Mouse (Mus musculus) stomach, postnatal 0 days (tissue): ENCODE measurements around the gene Fyn. TPM values are rescaled to one million over a fixed set of nuclear protein-coding genes. Genes with fewer than 3 reads are reported as not detected.

Source experiments
- ATAC-seq: fragments of 200-750 bp; cut with Nextera tagmentation; 2 replicates; pipeline ENCODE4 v1.8.0; 2017; ENCODE audit not compliant: low FRiP score, low TSS enrichment
- DNase-seq: peaks from one replicate; pipeline ENCODE4 v3.0.0-alpha.2; 2016; ENCODE audit warnings: low spot score
- H3K27ac ChIP-seq: fragments of 300-500 bp; sonication (generic); replicated peaks from 2 replicates; pipeline ENCODE4 v1.5.1; 2014; ENCODE audit warnings: mild to moderate bottlenecking, control low read depth
- H3K27me3 ChIP-seq: fragments of 300-500 bp; sonication (generic); 2 replicates; pipeline ENCODE4 v1.6.1; 2014; ENCODE audit warnings: low read length; ENCODE audit not compliant: control insufficient read depth, insufficient read depth
- H3K36me3 ChIP-seq: fragments of 300-500 bp; sonication (generic); 2 replicates; pipeline ENCODE4 v1.6.1; 2014; ENCODE audit warnings: low read length, mixed read lengths; ENCODE audit not compliant: control insufficient read depth, insufficient read depth
- H3K4me1 ChIP-seq: fragments of 300-500 bp; sonication (generic); replicated peaks from 2 replicates; pipeline ENCODE4 v1.6.1; 2014; ENCODE audit warnings: antibody characterized with exemption; ENCODE audit not compliant: control insufficient read depth, insufficient read depth
- H3K4me2 ChIP-seq: fragments of 300-500 bp; sonication (generic); replicated peaks from 2 replicates; pipeline ENCODE4 v1.6.1; 2014; ENCODE audit warnings: low read depth, mild to moderate bottlenecking, control low read depth, moderate library complexity
- H3K4me3 ChIP-seq: fragments of 300-500 bp; sonication (generic); 2 replicates; pipeline ENCODE4 v1.5.1; 2014; ENCODE audit warnings: low read depth, low read length, control low read depth
- H3K9ac ChIP-seq: fragments of 300-500 bp; sonication (generic); 2 replicates; pipeline ENCODE4 v1.6.1; 2014; ENCODE audit warnings: mild to moderate bottlenecking, low read length, control low read depth, mixed read lengths
- H3K9me3 ChIP-seq: fragments of 300-500 bp; sonication (generic); 2 replicates; pipeline ENCODE4 v1.6.1; 2016; ENCODE audit warnings: low read length; ENCODE audit not compliant: control insufficient read depth
- CTCF ChIP-seq: IDR thresholded peaks from 2 replicates; pipeline ENCODE4 v1.5.1; 2016; ENCODE audit warnings: antibody characterized with exemption, low read depth, mild to moderate bottlenecking, moderate library complexity
- EP300 ChIP-seq: optimal IDR thresholded peaks from 2 replicates; pipeline ENCODE3; 2016; ENCODE audit warnings: antibody characterized with exemption
- WGBS: fragments of 180-500 bp; shearing (Covaris S2); extraction: QIAGEN DNeasy Blood & Tissue Kit; methylation state at CpG from one replicate; pipeline ENCODE4 v1.1.7; 2014; 5-methylcytosine and 5-hydroxymethylcytosine counted together
- polyA plus RNA-seq: library from polyadenylated mRNA; unstranded; fragments of >200 nt; fragmentation: Nextera tagmentation; extraction: Ambion mirVana; gene quantifications from 2 replicates; pipeline ENCODE4 v1.2.1, GENCODE M21; 2015

Gene Fyn
- polyA plus RNA-seq, 1 experiment from 2014 or later, result 12.5 TPM

DNA sequence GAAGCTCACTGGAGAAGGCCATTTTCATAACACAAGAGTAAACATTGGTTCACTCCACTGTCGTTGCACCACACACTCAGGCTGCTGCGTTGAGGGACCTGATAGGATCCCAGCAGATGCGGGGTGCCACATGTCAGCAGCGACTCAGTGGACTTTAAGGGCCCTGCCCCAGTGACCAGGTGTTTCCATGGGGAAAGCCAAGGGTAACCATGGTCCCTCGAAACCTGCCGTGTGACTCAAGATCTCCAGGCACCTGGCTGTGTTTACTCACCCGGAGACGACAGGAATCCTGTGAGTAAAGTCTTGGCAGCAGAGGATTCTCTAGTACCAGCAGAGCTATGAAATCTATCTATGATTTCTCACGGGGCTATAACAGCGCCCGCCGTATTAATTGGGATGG lies 198.2 kb downstream of the Fyn start:
- no peak overlapping the region for H3K27ac ChIP-seq
- no peak overlapping the region for H3K4me2 ChIP-seq
- H3K9me3 ChIP-seq, result no peaks in the 10 kb centered on the region
- WGBS, result 60% methylated on average over 12 of the region's 12 CpGs
- no peak overlapping the region for H3K4me3 ChIP-seq
- H3K9ac ChIP-seq, result no peak overlapping the region
- H3K36me3 ChIP-seq, result no peaks in the 10 kb centered on the region
- H3K27me3 ChIP-seq, result no peaks in the 10 kb centered on the region
- TF ChIP-seq EP300, result no peak
- peak; percentile 32; the same call in 1 of the 2 replicates for ATAC-seq
- H3K4me1 ChIP-seq, result peaks cover 3% of the 10 kb centered on the region; the same call in 1 of the 2 replicates
- peak; percentile 61 for DNase-seq

- Histone ChIP-seq H3K27ac (no peak overlapping the region), H3K9ac (no peak overlapping the region)
- WGBS, result 69% methylated on average over 4 of the region's 4 CpGs
These were observed 200.3 kb downstream of the Fyn start for GRCm38 (mm10) chr10:39568991-39569390.

DNA sequence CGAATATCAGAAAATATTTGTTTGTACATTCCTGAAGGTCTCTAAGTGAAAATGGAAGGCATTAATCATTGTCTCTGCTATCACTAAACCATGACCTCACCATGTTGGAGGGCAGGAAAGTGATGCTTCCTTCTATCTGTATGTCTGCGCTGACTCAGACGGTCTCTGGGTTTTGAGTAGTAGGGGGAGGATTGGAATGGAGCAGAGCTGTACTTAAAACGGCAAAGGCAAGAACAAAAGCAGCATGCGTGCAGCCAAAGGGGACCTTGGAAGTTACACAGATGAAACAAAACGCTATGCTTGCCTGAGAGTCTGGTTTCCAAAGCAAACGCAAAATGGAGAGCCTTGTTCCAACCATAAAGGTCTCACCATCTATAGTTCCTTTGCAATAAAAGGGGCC lies 202.4 kb downstream of the Fyn start:
- 0 out of 2 replicates have a peak overlapping the region, but pooled peaks have one; percentile 24 for H3K27ac ChIP-seq
- DNase-seq, result no peak
- no peaks in the 10 kb centered on the region for H3K9me3 ChIP-seq
- H3K4me3 ChIP-seq, result no peak overlapping the region
- no peaks in the 10 kb centered on the region for H3K27me3 ChIP-seq
- no peak overlapping the region for H3K9ac ChIP-seq
- ATAC-seq, result no peak
- no peaks in the 10 kb centered on the region for H3K36me3 ChIP-seq
- H3K4me2 ChIP-seq, result no peak overlapping the region
- TF ChIP-seq EP300, result no peak
- no peak for TF ChIP-seq CTCF
- WGBS, result 26% methylated on average over 7 of the region's 7 CpGs
- peaks cover 5% of the 10 kb centered on the region; the same call in 1 of the 2 replicates for H3K4me1 ChIP-seq

More at GRCm38 (mm10) chr10:39568991-39569390, 200.3 kb downstream of the Fyn start:
- ATAC-seq (no peak), DNase-seq (no peak)
- TF ChIP-seq CTCF, result no peak
- no peak for TF ChIP-seq EP300
- Histone ChIP-seq H3K27me3 (no peaks in the 10 kb centered on the region), H3K36me3 (no peaks in the 10 kb centered on the region), H3K4me3 (no peak overlapping the region), H3K4me1 (peaks cover 5% of the 10 kb centered on the region; the same call in 1 of the 2 replicates), H3K9me3 (no peaks in the 10 kb centered on the region), H3K4me2 (no peak overlapping the region)

DNA sequence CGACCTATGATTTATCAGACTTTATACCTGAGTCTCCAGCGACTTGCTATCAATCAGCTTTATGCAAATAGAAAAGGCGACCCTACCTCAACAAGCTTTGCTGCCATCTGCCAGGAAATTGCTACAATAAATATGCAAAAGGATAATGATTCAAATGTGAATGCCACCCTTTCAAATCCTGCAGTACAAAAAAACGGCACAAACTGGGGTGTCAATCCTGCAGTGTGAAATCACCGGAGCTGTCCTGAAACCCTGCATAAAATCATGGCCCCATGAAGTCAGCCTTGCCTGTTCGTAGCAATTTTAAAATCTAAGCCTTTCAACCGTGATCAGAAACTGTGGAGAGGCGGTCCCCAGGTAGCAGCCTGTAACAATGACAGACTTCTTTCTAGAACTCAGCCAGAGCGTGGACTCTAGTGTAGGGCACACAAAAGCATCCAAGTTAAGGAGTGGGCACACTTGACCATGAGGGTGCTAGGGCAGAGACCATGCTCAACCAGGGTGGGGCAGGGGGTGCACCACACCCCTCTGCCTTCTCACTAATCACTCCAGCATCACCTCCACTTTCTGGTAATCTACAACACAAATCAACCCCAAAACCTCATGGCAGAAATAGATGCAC lies 203.5 kb downstream of the Fyn start:
- H3K27ac ChIP-seq, result no peak overlapping the region

GRCm38 (mm10) chr10:39572672-39573051 lies 204.0 kb downstream of the Fyn start:
- 25% methylated on average over 6 of the region's 6 CpGs for WGBS
- Histone ChIP-seq H3K27me3 (no peaks in the 10 kb centered on the region), H3K4me3 (no peak overlapping the region), H3K4me2 (no peak overlapping the region), H3K36me3 (no peaks in the 10 kb centered on the region), H3K4me1 (peaks cover 5% of the 10 kb centered on the region; the same call in 1 of the 2 replicates), H3K9me3 (no peaks in the 10 kb centered on the region), H3K27ac (no peak overlapping the region), H3K9ac (no peak overlapping the region)
- DNase-seq, result no peak
- TF ChIP-seq EP300 (no peak), CTCF (no peak)
- peak; percentile 75 for ATAC-seq

More for the DNA sequence above, 203.5 kb downstream of the Fyn start:
- no peaks in the 10 kb centered on the region for H3K9me3 ChIP-seq
- H3K36me3 ChIP-seq, result no peaks in the 10 kb centered on the region
- ATAC-seq, result no peak
- H3K4me3 ChIP-seq, result no peak overlapping the region
- WGBS, result 56% methylated on average over 9 of the region's 9 CpGs
- no peak overlapping the region for H3K4me2 ChIP-seq
- no peak for DNase-seq
- H3K4me1 ChIP-seq, result peaks cover 5% of the 10 kb centered on the region; the same call in 1 of the 2 replicates
- no peaks in the 10 kb centered on the region for H3K27me3 ChIP-seq
- TF ChIP-seq CTCF (no peak), EP300 (no peak)
- no peak overlapping the region for H3K9ac ChIP-seq

GRCm38 (mm10) chr10:39576466-39576865 lies 207.8 kb downstream of the Fyn start:
- H3K27me3 ChIP-seq, result no peaks in the 10 kb centered on the region
- no peaks in the 10 kb centered on the region for H3K36me3 ChIP-seq
- WGBS, result 86% methylated on average over 6 of the region's 6 CpGs
- TF ChIP-seq EP300 (no peak), CTCF (no peak)
- no peaks in the 10 kb centered on the region for H3K9me3 ChIP-seq
- H3K4me1 ChIP-seq, result 0 out of 2 replicates have a peak, but pooled peaks cover 2% of the 10 kb centered on the region
- DNase-seq (no peak), ATAC-seq (no peak)
- H3K4me3 ChIP-seq, result no peak overlapping the region
- no peak overlapping the region for H3K4me2 ChIP-seq
- no peak overlapping the region for H3K9ac ChIP-seq
- H3K27ac ChIP-seq, result no peak overlapping the region
